Mouse (Mus musculus) liver, embryonic 11.5 days (tissue): ENCODE results near the gene Dact3. TPM values are rescaled to one million over a fixed set of nuclear protein-coding genes. Genes with fewer than 3 reads are reported as not detected.

Experiments used
- ATAC-seq: fragments of 200-750 bp; cut with Nextera tagmentation; replicated peaks from 2 replicates; pipeline ENCODE4 v1.8.0; 2017; ENCODE audit warnings: moderate number of reproducible peaks, mild to moderate bottlenecking, moderate TSS enrichment, moderate library complexity; ENCODE audit not compliant: low FRiP score
- DNase-seq: peaks from one replicate; pipeline ENCODE4 v3.0.0-alpha.2; 2017; ENCODE audit warnings: low spot score
- H3K27ac ChIP-seq: fragments of 300-500 bp; sonication (generic); 2 replicates; pipeline ENCODE4 v1.5.1; 2014; ENCODE audit warnings: mild to moderate bottlenecking, low read depth, low read length, control low read depth
- H3K27me3 ChIP-seq: fragments of 300-500 bp; sonication (generic); replicated peaks from 2 replicates; pipeline ENCODE4 v1.6.1; 2014; ENCODE audit warnings: low read length, mixed read lengths; ENCODE audit not compliant: control insufficient read depth, insufficient read depth
- H3K36me3 ChIP-seq: fragments of 300-500 bp; sonication (generic); 2 replicates; pipeline ENCODE4 v1.6.1; 2014; ENCODE audit warnings: mild to moderate bottlenecking, low read length, moderate library complexity, mixed read lengths; ENCODE audit not compliant: control insufficient read depth, insufficient read depth
- H3K4me1 ChIP-seq: fragments of 300-500 bp; sonication (generic); replicated peaks from 2 replicates; pipeline ENCODE4 v1.6.1; 2014; ENCODE audit warnings: low read length, mixed read lengths; ENCODE audit not compliant: control insufficient read depth, insufficient read depth
- H3K4me2 ChIP-seq: fragments of 300-500 bp; sonication (generic); 2 replicates; pipeline ENCODE4 v1.6.1; 2014; ENCODE audit warnings: mild to moderate bottlenecking, control low read depth, moderate library complexity
- H3K4me3 ChIP-seq: fragments of 300-500 bp; sonication (generic); 2 replicates; pipeline ENCODE4 v1.5.1; 2014; ENCODE audit warnings: low read depth, low read length, control low read depth
- H3K9ac ChIP-seq: fragments of 300-500 bp; sonication (generic); 2 replicates; pipeline ENCODE4 v1.6.1; 2014; ENCODE audit warnings: low read depth, low read length, control low read depth
- H3K9me3 ChIP-seq: fragments of 300-500 bp; sonication (generic); 2 replicates; pipeline ENCODE4 v1.6.1; 2016; ENCODE audit warnings: low read length, inconsistent platforms, mixed read lengths; ENCODE audit not compliant: control insufficient read depth
- WGBS: fragments of 180-500 bp; shearing (Covaris S2); extraction: QIAGEN DNeasy Blood & Tissue Kit; methylation state at CpG from one replicate; pipeline ENCODE4 v1.1.7; 2014; 5-methylcytosine and 5-hydroxymethylcytosine counted together
- polyA plus RNA-seq: library from polyadenylated mRNA; unstranded; fragments of >200 nt; fragmentation: Nextera tagmentation; extraction: Ambion mirVana; gene quantifications from 2 replicates; pipeline ENCODE4 v1.2.1, GENCODE M21; 2014

Dact3 gene
- polyA plus RNA-seq, 1 experiment from 2014 or later: 2.5 TPM

- WGBS: 71% methylated on average over 3 of the region's 3 CpGs
- Histone ChIP-seq H3K27ac (no peak overlapping the region; the same call in 1 of the 2 replicates), H3K27me3 (no peaks in the 10 kb centered on the region), H3K4me1 (peaks cover 38% of the 10 kb centered on the region), H3K36me3 (peaks cover 48% of the 10 kb centered on the region), H3K9me3 (no peaks in the 10 kb centered on the region), H3K4me3 (no peak overlapping the region), H3K9ac (no peak overlapping the region), H3K4me2 (no peak overlapping the region)
- ATAC-seq (no peak), DNase-seq (no peak)
Observed at GRCm38 (mm10) chr7:16918670-16919069, 43.6 kb downstream of the Dact3 start.

- 70% methylated on average over 13 of the region's 13 CpGs for WGBS
- H3K4me3 ChIP-seq: no peak overlapping the region; the same call in 1 of the 2 replicates
- no peak for ATAC-seq
- no peak overlapping the region for H3K9ac ChIP-seq
- H3K4me1 ChIP-seq: peaks cover 38% of the 10 kb centered on the region
- peak overlapping the region; percentile 22; the same call in 1 of the 2 replicates for H3K27ac ChIP-seq
- no peaks in the 10 kb centered on the region for H3K27me3 ChIP-seq
- peaks cover 48% of the 10 kb centered on the region for H3K36me3 ChIP-seq
- 0 out of 2 replicates have a peak overlapping the region, but pooled peaks have one; percentile 8 for H3K4me2 ChIP-seq
- DNase-seq: no peak
- no peaks in the 10 kb centered on the region for H3K9me3 ChIP-seq
Observed at GRCm38 (mm10) chr7:16919395-16920149, 44.5 kb downstream of the Dact3 start.

GRCm38 (mm10) chr7:16920150-16920579, 45.0 kb downstream of the Dact3 start:
- H3K27ac ChIP-seq: 0 out of 2 replicates have a peak overlapping the region, but pooled peaks have one; percentile 22
- H3K9ac ChIP-seq: no peak overlapping the region

GRCm38 (mm10) chr7:16920818-16921791, 46.0 kb downstream of the Dact3 start:
- DNase-seq: no peak

More at GRCm38 (mm10) chr7:16920150-16920579, 45.0 kb downstream of the Dact3 start:
- DNase-seq (no peak), ATAC-seq (no peak)
- Histone ChIP-seq H3K36me3 (peaks cover 42% of the 10 kb centered on the region), H3K4me1 (peaks cover 38% of the 10 kb centered on the region), H3K27me3 (no peaks in the 10 kb centered on the region), H3K4me2 (0 out of 2 replicates have a peak overlapping the region, but pooled peaks have one; percentile 8), H3K9me3 (no peaks in the 10 kb centered on the region), H3K4me3 (no peak overlapping the region; the same call in 1 of the 2 replicates)
- WGBS: 86% methylated on average over 7 of the region's 7 CpGs

GRCm38 (mm10) chr7:16921881-16922335, 46.8 kb downstream of the Dact3 start:
- H3K9ac ChIP-seq: peak overlapping the region; percentile 95
- H3K9me3 ChIP-seq: no peaks in the 10 kb centered on the region
- ATAC-seq (no peak), DNase-seq (no peak)
- WGBS: 23% methylated on average over 6 of the region's 6 CpGs
- H3K36me3 ChIP-seq: peaks cover 34% of the 10 kb centered on the region
- peak overlapping the region; percentile 98 for H3K4me2 ChIP-seq
- peak overlapping the region; percentile 96 for H3K4me3 ChIP-seq
- peaks cover 38% of the 10 kb centered on the region for H3K4me1 ChIP-seq
- H3K27ac ChIP-seq: peak overlapping the region; percentile 45; the same call in 1 of the 2 replicates
- H3K27me3 ChIP-seq: no peaks in the 10 kb centered on the region

More at GRCm38 (mm10) chr7:16920818-16921791, 46.0 kb downstream of the Dact3 start:
- peak overlapping the region; percentile 45; the same call in 1 of the 2 replicates for H3K27ac ChIP-seq
- WGBS: 66% methylated on average over 21 of the region's 21 CpGs
- H3K9ac ChIP-seq: peak overlapping the region; percentile 95
- H3K4me3 ChIP-seq: peak overlapping the region; percentile 96
- H3K4me1 ChIP-seq: peaks cover 38% of the 10 kb centered on the region
- no peaks in the 10 kb centered on the region for H3K27me3 ChIP-seq
- no peak for ATAC-seq
- H3K9me3 ChIP-seq: no peaks in the 10 kb centered on the region
- peaks cover 40% of the 10 kb centered on the region for H3K36me3 ChIP-seq
- peak overlapping the region; percentile 98 for H3K4me2 ChIP-seq

- no peak for DNase-seq
- Histone ChIP-seq H3K4me1 (peaks cover 38% of the 10 kb centered on the region), H3K27ac (peak overlapping the region; percentile 96; the same call in 1 of the 2 replicates)
Observed at GRCm38 (mm10) chr7:16922360-16922973, 47.4 kb downstream of the Dact3 start.

GRCm38 (mm10) chr7:16923283-16924036, 48.3 kb downstream of the Dact3 start:
- ATAC-seq (no peak), DNase-seq (no peak)
- no peaks in the 10 kb centered on the region for H3K9me3 ChIP-seq
- H3K4me3 ChIP-seq: peak overlapping the region; percentile 96
- H3K4me1 ChIP-seq: peaks cover 38% of the 10 kb centered on the region
- H3K4me2 ChIP-seq: peak overlapping the region; percentile 98
- no peaks in the 10 kb centered on the region for H3K27me3 ChIP-seq
- H3K27ac ChIP-seq: peak overlapping the region; percentile 96
- peak overlapping the region; percentile 95 for H3K9ac ChIP-seq
- peaks cover 19% of the 10 kb centered on the region for H3K36me3 ChIP-seq
- under 1% methylated on average over 55 of the region's 57 CpGs for WGBS

More at GRCm38 (mm10) chr7:16922360-16922973, 47.4 kb downstream of the Dact3 start:
- no peak for ATAC-seq
- H3K4me3 ChIP-seq: peak overlapping the region; percentile 96
- peak overlapping the region; percentile 98 for H3K4me2 ChIP-seq
- no peaks in the 10 kb centered on the region for H3K27me3 ChIP-seq
- 45% methylated on average over 10 of the region's 10 CpGs for WGBS
- H3K9ac ChIP-seq: peak overlapping the region; percentile 95
- H3K36me3 ChIP-seq: peaks cover 28% of the 10 kb centered on the region
- no peaks in the 10 kb centered on the region for H3K9me3 ChIP-seq
